Mouse (Mus musculus): ENCODE results near the gene Tcea2. TPM values are rescaled to one million over a fixed set of nuclear protein-coding genes. Genes with fewer than 3 reads are reported as not detected.

Gene Tcea2
- 14.5 and 18.0 TPM in 2 replicates for polyA plus RNA-seq (2016; fragmentation: Nextera tagmentation; extraction: Ambion mirVana)

DNA sequence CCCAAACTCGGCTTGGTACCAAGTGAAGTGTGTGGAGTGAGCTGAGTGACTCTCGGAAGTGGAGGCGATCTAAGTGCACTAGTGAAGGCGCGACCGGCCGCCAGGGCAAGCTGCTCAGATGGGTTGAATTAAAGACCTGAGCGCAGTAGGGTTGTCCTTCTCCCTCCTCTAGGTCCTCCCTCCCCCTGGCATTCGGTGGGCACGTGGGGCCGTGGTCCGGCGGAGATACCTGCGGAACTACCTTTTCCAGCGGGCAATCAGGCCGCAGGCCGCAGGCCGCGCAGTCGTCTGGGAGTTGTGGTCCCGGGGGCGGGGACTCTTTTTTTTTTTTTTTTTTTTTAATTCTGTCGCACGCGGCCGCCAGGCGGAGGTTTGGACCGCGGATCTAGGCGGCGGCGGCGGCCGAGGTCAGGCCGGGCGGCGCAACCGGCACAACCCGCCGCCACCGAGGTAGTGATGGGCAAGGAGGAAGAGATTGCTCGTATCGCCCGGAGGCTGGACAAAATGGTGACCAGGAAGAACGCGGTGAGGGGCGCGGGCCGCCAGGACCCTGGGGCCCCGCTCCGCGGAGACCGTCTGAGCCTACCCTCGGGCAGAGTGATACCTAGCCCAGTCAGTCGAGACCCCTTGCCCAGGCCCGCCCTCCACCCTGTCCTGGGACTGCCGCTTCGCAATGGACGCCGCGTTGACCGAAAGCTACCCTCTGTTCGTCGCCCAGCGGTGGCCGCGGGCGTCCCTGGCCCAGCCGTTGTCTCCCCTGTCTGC is at the start of gene Tcea2:
Gene Tcea2 (plus strand): TSS at position 360 of the 765 bp plus-strand sequence.
- Histone ChIP-seq H3K4me1 (peaks cover 45% of the 10 kb centered on the region), H3K9me3 (replicated peaks) (no peaks in the 10 kb centered on the region), H3K27ac (replicated peaks) (peak within 1 kb of the TSS; percentile 91), H3K36me3 (no peaks in the 10 kb centered on the region), H3K27me3 (ENCODE audit: low read depth, poor library complexity, severe bottlenecking) (peaks cover 15% of the 10 kb centered on the region), H3K4me3 (peak within 1 kb of the TSS; percentile 76)
- WGBS = under 1% methylated on average over 69 of the region's 69 CpGs
- DNase-seq (ENCODE audit: low spot score) = peak; percentile 78

DNA sequence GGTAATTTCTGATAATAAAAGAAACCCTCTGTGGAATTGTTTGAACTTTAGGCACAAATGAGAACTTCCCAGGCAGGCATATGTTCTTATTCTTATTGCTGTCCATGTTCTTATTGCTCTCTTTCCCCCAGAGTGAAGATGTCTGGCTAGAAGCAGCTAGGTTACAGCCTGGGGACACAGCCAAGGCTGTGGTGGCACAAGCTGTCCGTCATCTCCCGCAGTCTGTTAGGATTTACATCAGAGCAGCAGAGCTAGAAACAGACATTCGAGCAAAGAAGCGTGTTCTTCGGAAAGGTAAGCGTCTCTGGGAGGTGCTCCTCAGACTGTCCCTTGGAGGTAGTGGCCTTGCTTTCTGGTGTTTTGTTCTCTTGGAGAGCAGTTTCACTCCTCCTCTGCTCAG is 47.5 kb upstream of the Tcea2 start:
- H3K4me1 ChIP-seq = no peaks in the 10 kb centered on the region
- no peaks in the 10 kb centered on the region for H3K9me3 ChIP-seq (replicated peaks)
- no peak overlapping the region for H3K27ac ChIP-seq (replicated peaks)
- H3K4me3 ChIP-seq = no peak overlapping the region
- H3K27me3 ChIP-seq (ENCODE audit: low read depth, poor library complexity, severe bottlenecking) = no peaks in the 10 kb centered on the region
- no peak for DNase-seq (ENCODE audit: low spot score)
- 94% methylated on average over 6 of the region's 6 CpGs for WGBS
- peaks cover 86% of the 10 kb centered on the region for H3K36me3 ChIP-seq

DNA sequence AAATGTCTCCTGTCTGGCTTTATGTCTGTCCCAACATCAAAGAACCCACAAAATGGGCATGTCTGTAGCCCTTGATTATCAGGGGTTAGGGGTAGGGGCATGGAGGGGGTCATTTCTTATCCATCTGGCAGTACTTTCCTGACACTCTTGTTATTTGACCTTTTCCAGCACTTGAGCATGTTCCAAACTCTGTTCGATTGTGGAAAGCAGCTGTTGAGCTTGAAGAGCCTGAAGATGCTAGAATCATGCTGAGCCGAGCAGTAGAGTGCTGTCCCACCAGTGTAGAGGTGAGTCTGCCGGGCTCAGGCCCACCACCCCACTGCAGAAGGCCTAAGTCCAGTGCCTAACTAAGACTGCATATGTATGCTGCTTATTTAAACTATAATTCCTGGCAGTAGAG is 44.2 kb upstream of the Tcea2 start:
- peaks cover 92% of the 10 kb centered on the region for H3K36me3 ChIP-seq
- DNase-seq (ENCODE audit: low spot score) = no peak
- no peak overlapping the region for H3K27ac ChIP-seq (replicated peaks)
- H3K4me3 ChIP-seq = no peak overlapping the region
- H3K4me1 ChIP-seq = no peaks in the 10 kb centered on the region
- WGBS = 90% methylated on average over 3 of the region's 3 CpGs
- H3K9me3 ChIP-seq (replicated peaks) = no peaks in the 10 kb centered on the region
- H3K27me3 ChIP-seq (ENCODE audit: low read depth, poor library complexity, severe bottlenecking) = no peaks in the 10 kb centered on the region

DNA sequence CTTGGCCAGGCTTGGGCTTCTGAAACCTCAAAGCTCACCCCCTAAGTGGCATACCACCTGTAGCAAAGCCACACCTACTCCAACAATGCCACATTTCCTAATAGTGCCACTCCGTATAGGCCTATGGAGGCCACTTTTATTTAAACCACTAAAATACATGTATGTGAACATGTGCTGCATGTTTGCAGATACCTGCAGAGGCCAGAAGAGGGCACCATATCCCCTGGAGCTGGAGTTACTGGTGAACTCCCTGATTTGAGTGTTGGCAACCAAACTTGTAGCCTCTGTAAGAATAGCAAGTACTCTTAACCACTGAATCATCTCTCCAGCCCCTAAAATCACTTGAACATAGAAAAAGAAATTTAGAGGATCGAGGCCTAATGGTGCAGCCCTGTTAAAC is 35.7 kb upstream of the Tcea2 start:
- DNase-seq (ENCODE audit: low spot score) = peak; percentile 40
- H3K27ac ChIP-seq (replicated peaks) = no peak overlapping the region
- peaks cover 96% of the 10 kb centered on the region for H3K36me3 ChIP-seq
- H3K27me3 ChIP-seq (ENCODE audit: low read depth, poor library complexity, severe bottlenecking) = no peaks in the 10 kb centered on the region
- H3K4me1 ChIP-seq = no peaks in the 10 kb centered on the region
- no peaks in the 10 kb centered on the region for H3K9me3 ChIP-seq (replicated peaks)
- no peak overlapping the region for H3K4me3 ChIP-seq
- 87% methylated on average over 2 of the region's 2 CpGs for WGBS

DNA sequence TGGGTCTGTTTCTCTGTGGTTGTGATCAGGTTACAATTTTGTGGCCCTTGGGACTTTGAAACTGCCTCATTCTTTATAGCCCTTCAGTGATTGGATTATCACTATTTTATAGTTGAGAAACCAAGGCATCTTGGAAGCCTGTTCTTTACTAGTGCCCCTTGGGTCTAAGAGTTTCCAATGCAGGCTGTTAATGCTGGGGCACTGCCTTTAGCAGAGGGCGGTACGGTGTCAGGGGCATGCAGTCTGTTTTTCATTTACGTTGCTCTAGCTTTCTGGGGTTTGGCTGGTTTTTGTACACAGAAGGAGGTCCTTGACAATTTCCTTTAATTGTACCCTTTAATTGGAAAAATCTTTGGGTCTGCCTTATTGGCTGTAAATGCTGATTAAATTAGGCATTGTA is 34.4 kb upstream of the Tcea2 start:
- Histone ChIP-seq H3K4me3 (no peak overlapping the region), H3K27ac (replicated peaks) (no peak overlapping the region), H3K36me3 (peaks cover 96% of the 10 kb centered on the region), H3K27me3 (ENCODE audit: low read depth, poor library complexity, severe bottlenecking) (no peaks in the 10 kb centered on the region), H3K9me3 (replicated peaks) (no peaks in the 10 kb centered on the region), H3K4me1 (no peaks in the 10 kb centered on the region)
- 89% methylated on average over 3 of the region's 3 CpGs for WGBS
- DNase-seq (ENCODE audit: low spot score) = no peak

DNA sequence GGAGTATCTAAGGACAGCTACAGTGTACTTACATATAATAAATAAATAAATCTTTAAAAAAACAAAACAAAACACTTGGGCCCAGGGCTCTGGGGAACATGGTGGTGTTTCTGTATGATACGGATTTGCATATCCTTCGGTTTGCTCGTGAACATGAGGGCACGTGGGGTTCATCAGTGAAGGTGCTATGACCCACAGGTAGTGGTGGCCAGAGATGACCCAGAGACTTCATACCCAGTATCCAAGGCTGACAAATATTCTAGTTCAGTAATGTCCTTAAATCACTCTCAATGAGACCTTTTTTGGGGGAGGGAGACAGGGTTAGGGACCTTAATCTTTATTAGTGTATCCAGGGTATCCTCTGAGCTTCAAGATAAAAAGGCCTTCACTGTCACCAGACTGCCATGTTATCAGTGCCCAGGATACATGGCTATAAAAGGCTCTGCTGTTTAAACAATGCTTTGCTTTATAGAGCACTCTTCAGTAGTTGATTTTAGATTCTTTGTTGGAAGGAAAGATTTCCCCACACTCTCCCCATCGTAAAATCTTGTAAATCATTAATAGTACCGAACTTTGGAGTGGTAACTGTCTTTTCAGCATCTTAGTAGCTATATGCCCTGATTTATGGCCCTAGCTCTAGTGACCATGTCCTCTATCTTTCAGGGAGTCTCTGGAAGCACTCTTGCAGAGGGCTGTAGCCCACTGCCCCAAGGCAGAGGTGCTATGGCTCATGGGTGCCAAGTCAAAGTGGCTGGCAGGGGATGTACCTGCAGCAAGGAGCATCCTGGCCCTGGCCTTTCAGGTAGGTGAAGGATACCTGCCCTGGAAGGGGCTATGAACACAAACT is 33.3 kb upstream of the Tcea2 start:
- no peaks in the 10 kb centered on the region for H3K27me3 ChIP-seq (ENCODE audit: low read depth, poor library complexity, severe bottlenecking)
- H3K4me3 ChIP-seq = no peak overlapping the region
- DNase-seq (ENCODE audit: low spot score) = no peak
- H3K9me3 ChIP-seq (replicated peaks) = no peaks in the 10 kb centered on the region
- peaks cover 95% of the 10 kb centered on the region for H3K36me3 ChIP-seq
- WGBS = 95% methylated on average over 6 of the region's 6 CpGs
- H3K27ac ChIP-seq (replicated peaks) = no peak overlapping the region
- H3K4me1 ChIP-seq = no peaks in the 10 kb centered on the region

DNA sequence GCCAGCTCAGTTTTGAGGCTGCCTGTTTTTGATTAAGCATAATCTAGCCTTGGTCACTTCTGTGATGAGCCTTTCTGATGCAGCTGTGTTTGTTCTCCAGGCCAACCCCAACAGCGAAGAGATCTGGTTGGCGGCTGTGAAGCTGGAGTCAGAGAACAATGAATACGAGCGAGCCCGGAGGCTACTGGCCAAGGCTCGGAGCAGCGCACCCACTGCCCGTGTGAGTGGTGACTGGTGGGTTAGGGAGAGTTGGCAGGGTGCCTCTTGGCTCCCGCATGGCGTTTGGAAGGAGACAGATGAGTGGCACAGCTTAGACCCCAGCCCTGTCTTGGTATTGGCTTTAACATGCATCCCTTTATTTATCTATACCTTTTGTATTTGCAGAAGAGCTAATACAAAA is 31.2 kb upstream of the Tcea2 start:
- H3K9me3 ChIP-seq (replicated peaks) = no peaks in the 10 kb centered on the region
- no peak for DNase-seq (ENCODE audit: low spot score)
- no peaks in the 10 kb centered on the region for H3K27me3 ChIP-seq (ENCODE audit: low read depth, poor library complexity, severe bottlenecking)
- no peaks in the 10 kb centered on the region for H3K4me1 ChIP-seq
- peaks cover 97% of the 10 kb centered on the region for H3K36me3 ChIP-seq
- H3K4me3 ChIP-seq = no peak overlapping the region
- WGBS = 94% methylated on average over 10 of the region's 10 CpGs
- no peak overlapping the region for H3K27ac ChIP-seq (replicated peaks)

DNA sequence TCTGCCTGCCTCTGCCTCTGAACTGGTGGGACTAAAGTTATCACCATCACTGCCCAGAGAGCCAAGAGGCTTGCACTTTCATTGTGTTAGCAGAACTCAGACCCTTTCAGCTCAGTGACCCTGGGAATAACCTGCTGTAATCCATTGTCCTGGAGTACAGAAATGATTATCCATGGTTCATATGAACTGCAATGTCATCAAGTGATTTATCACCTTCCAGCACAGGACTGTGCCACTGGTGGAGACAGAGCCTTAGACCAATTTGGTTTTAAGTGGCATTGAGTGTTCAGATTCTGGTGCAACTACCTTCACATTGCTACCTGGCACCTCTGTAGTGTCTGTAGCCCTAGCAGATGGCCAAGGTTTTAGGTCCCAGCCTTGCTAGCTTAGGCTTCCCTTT is 27.0 kb upstream of the Tcea2 start:
- Histone ChIP-seq H3K36me3 (peaks cover 98% of the 10 kb centered on the region), H3K4me1 (no peaks in the 10 kb centered on the region), H3K27ac (replicated peaks) (no peak overlapping the region), H3K27me3 (ENCODE audit: low read depth, poor library complexity, severe bottlenecking) (no peaks in the 10 kb centered on the region), H3K9me3 (replicated peaks) (no peaks in the 10 kb centered on the region), H3K4me3 (no peak overlapping the region)
- no peak for DNase-seq (ENCODE audit: low spot score)

DNA sequence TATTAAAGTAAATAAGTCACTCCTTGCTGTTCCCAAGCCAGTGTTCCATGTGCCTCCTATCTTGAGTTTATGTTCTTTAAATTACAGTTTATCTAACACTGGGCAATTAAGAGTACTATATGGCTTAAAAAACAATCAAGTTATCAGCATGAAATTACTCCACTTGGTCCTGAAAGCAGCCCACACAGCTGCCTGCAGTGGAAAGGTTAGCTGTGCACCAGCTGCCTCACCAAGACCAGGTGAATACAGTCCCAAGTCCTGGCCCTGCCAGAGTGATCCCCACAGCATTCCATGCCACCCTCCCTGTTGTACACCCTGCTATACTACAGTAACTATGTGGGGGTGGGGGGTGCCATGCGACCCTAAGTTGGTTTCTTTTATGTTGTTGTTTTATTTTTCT is 26.6 kb upstream of the Tcea2 start:
- Histone ChIP-seq H3K27me3 (ENCODE audit: low read depth, poor library complexity, severe bottlenecking) (no peaks in the 10 kb centered on the region), H3K4me1 (no peaks in the 10 kb centered on the region), H3K36me3 (peaks cover 98% of the 10 kb centered on the region), H3K27ac (replicated peaks) (no peak overlapping the region), H3K4me3 (no peak overlapping the region), H3K9me3 (replicated peaks) (no peaks in the 10 kb centered on the region)
- 81% methylated on average over 1 of the region's 1 CpGs for WGBS
- no peak for DNase-seq (ENCODE audit: low spot score)

DNA sequence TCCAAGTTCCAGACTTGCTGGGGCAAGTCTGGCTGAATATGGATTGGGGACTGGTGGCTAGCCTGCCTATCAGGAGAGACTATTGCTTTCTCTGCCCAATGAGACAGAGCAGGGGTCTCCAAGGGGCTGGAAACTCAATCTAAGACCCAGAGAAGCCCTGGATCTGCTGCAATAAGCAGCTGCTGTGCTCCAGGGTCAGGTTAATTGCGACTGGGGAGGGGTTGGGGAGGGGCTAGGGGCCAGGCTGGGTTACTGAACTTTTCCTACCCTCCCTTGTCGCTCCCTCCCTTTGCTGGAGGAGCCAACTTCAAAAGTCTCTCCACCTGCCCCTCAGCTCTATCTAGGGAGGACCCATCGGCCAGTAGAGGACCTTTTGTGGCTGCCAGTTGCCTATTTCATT is 23.4 kb upstream of the Tcea2 start, which contains the start of gene Gm29797:
Gene Gm29797 (plus strand): TSS at position 301 of the 400 bp plus-strand sequence.
- peaks cover 17% of the 10 kb centered on the region for H3K4me1 ChIP-seq
- H3K27ac ChIP-seq (replicated peaks) = no peak within 1 kb of the TSS
- DNase-seq (ENCODE audit: low spot score) = no peak
- H3K36me3 ChIP-seq = peaks cover 66% of the 10 kb centered on the region
- H3K9me3 ChIP-seq (replicated peaks) = no peaks in the 10 kb centered on the region
- H3K4me3 ChIP-seq = no peak within 1 kb of the TSS
- WGBS = 66% methylated on average over 3 of the region's 3 CpGs
- H3K27me3 ChIP-seq (ENCODE audit: low read depth, poor library complexity, severe bottlenecking) = no peaks in the 10 kb centered on the region

DNA sequence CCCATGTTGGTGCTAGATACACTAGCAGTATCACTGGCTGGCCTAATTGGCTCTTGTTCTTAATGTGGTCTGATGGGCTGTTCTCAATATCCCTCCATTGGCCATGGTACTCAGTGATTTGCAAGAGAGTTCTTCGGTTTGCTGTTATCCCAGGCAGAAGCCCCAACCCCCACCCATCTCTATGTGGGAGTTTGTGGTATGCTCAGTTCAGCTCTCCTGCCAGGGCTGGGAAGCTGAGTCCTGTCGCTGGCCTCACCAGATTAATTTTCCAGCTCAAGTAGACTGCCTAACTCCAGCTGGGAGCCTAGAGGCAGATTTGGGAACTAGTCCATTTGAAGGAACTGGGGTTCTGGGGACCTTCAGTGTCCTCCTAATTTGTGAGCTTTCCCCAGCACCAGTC is 22.7 kb upstream of the Tcea2 start:
- Histone ChIP-seq H3K36me3 (peaks cover 59% of the 10 kb centered on the region), H3K27me3 (ENCODE audit: low read depth, poor library complexity, severe bottlenecking) (no peaks in the 10 kb centered on the region), H3K4me1 (peaks cover 20% of the 10 kb centered on the region), H3K27ac (replicated peaks) (no peak overlapping the region), H3K4me3 (no peak overlapping the region), H3K9me3 (replicated peaks) (no peaks in the 10 kb centered on the region)
- DNase-seq (ENCODE audit: low spot score) = no peak
- WGBS = 74% methylated on average over 2 of the region's 2 CpGs

DNA sequence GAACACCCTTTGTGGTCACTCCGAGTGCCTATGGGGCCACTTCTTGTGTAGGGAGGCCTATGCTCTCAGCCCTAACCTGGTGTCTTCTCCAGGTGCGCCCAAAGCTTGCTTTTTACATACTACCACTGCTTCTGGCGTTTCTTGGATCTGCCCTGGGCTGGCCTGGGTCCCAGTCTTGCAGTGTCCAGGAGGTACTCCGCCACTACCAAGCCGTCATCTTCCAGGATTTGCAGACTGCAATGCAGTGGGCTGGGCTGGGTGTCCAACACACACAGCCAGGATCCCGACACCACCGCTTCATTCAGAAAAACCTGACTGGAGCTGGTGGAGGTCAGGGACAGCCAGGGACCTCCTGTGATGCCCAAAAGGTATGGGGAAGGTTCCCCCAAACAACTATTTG is 21.6 kb upstream of the Tcea2 start:
- Histone ChIP-seq H3K4me1 (peaks cover 20% of the 10 kb centered on the region), H3K36me3 (peaks cover 48% of the 10 kb centered on the region), H3K4me3 (no peak overlapping the region), H3K27me3 (ENCODE audit: low read depth, poor library complexity, severe bottlenecking) (no peaks in the 10 kb centered on the region), H3K27ac (replicated peaks) (no peak overlapping the region), H3K9me3 (replicated peaks) (no peaks in the 10 kb centered on the region)
- no peak for DNase-seq (ENCODE audit: low spot score)
- WGBS = 81% methylated on average over 7 of the region's 7 CpGs

DNA sequence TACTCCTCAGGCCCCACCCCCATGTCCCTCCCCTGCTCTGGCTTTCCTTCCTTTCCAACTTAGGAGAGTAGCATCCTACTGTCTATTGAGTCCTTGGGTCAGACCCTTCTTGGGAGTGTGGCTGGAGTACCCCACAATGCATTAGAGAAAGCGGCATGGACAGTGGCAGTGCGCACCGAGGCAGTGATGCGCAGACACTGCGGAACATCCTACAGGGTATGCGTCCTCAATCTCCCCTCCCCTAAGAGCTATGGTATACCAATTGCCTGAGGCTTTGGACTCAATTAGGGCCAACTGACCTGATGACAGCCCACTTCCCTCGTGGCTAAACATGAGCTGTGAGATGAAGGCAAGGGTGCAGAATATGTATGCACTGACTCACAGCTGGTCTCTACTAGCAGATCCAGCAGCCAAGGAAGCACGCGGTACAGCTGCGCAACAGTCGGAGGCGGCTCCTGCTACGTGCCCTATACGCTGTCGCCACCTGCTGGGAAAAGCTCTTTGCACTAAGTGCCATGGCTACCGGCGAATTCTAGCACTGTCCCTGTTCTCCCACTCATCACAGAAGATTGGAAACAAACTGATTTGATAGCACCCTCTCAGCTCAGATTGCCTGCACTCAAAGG is 21.1 kb upstream of the Tcea2 start:
- peak; percentile 47 for DNase-seq (ENCODE audit: low spot score)
- Histone ChIP-seq H3K4me1 (peaks cover 20% of the 10 kb centered on the region), H3K36me3 (peaks cover 43% of the 10 kb centered on the region), H3K9me3 (replicated peaks) (no peaks in the 10 kb centered on the region), H3K4me3 (no peak overlapping the region), H3K27ac (replicated peaks) (no peak overlapping the region), H3K27me3 (ENCODE audit: low read depth, poor library complexity, severe bottlenecking) (no peaks in the 10 kb centered on the region)
- 38% methylated on average over 17 of the region's 17 CpGs for WGBS

All from midbrain, embryonic 10.5 days (tissue).